Mouse (Mus musculus) embryonic stem cell, embryonic (primary cell): ENCODE measurements around the gene Trp53tg5.

Experiments
- CTCF ChIA-PET, 4 experiments: fragments of 300-600 bp in 2 of 4; fragments of 350-600 bp in 2 of 4; sonication (Branson Sonifier 250); formaldehyde crosslinking; loops; one replicate each; lab custom pipeline; 2022; ENCODE audit warnings: inconsistent platforms in 2 of 4; lab: Charles Lee
- POLR2A ChIA-PET, 4 experiments: fragments of 300-600 bp in 2 of 4; fragments of 350-600 bp in 2 of 4; sonication (Branson Sonifier 250); formaldehyde crosslinking; loops; one replicate each; lab custom pipeline; 2022; ENCODE audit warnings: antibody characterized with exemption in 4 of 4, inconsistent platforms in 1 of 4; lab: Charles Lee

Gene Trp53tg5

DNA sequence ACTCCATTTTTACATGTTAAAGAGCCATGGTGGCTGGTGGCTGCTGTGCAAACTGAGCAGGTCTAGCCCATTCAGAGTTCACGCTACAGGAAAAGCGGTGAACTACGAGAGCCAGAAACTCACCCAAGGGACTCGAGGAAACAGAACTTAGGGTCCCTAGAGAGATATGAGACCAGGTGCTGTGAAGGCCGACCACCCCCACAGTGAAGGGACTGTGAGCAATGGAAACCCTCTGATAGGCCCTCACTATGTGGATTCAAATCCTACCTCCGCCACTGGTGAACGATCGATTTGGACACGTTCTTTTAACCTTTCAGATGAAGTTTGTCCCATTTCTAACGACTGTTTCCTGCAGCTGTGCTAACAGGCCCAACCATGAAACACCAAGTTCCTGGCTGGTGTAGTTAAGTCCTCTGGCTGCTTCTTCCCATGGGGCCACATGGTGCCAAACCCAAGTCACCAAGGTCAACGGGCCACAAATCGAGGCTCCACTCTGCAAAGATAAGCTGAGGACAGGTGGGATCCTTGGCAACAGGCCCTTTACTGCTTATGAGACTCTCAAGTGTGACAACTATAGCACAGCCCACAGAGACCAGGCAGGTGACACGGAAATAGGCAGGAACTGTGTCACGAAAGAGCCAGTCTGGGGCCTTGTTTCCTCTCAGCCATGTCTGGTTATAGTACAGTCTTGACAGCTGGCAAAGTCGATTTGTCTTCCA lies 50.7 kb downstream of the Trp53tg5 start:
- CTCF ChIA-PET, result interaction anchor here in 3 of 4 experiments (0.7 to 1.5 kb wide), 4 partner anchors 9 to 170 kb away, joined by 3 to 4 read pairs (median 4); no protein-coding TSS in a partner anchor
- POLR2A ChIA-PET, result interaction anchor here in 3 of 4 experiments (1.0 to 25.2 kb wide), 8 partner anchors 10 to 127 kb away, joined by 3 to 985 read pairs (median 6); partner anchors contain the start of genes Sdc4 (in 3 of the 3), Gm20458 (in 1 of the 3) and Sys1 (in 1 of the 3)

DNA sequence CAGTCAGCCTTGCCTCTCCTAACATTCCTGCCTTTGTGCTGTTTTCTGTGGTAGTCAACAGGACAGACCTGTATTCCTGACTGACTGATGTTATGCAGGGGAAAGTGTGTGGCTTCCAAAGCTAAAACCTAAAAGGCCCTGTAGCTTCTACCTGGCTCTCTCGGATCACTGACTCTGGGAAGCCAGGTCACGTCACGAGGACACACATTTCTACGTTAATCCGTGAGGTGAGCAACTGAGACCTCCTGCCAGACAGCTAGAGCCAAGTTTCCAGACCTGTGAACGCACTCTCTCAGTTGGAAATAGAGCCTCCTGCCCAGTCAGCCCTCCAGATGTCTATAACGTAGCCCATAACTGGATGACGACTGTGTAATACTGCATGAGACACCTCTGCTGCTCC lies 51.5 kb downstream of the Trp53tg5 start:
- ChIA-PET POLR2A (interaction anchor here in 3 of 4 experiments (1.3 to 25.2 kb wide), 4 partner anchors 20 to 34 kb away, joined by 4 to 985 read pairs (median 183); partner anchors contain the start of genes Sdc4 (in 3 of the 3), Gm20458 (in 1 of the 3) and Sys1 (in 1 of the 3)), CTCF (interaction anchor here in 2 of 4 experiments (0.7 to 1.4 kb wide), 3 partner anchors 11 to 48 kb away, joined by 3 read pairs; no protein-coding TSS in a partner anchor)

DNA sequence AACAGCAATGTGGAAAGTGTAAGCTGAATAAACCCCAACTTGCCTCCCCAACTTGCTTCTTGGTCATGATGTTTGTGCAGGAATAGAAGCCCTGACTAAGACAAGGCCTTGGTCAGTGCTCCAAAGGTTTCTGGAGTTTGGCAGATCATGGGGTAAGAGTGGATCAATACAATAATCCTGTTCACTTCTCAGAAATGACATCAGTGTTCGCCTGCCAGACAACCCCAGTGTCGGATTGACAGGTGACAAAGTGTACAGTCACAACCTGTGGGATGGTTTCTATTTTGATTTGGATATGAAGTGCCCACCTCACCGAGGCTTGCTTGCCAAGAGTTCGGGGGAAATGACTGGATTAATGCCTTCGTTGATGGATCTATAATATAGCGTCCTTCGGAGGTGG lies 52.2 kb downstream of the Trp53tg5 start:
- CTCF ChIA-PET, result interaction anchor here in 2 of 4 experiments (1.2 to 1.4 kb wide), 2 partner anchors 14 to 49 kb away, joined by 3 read pairs; no protein-coding TSS in a partner anchor
- POLR2A ChIA-PET, result interaction anchor here in 3 of 4 experiments (1.4 to 25.2 kb wide), 3 partner anchors 9 to 23 kb away, joined by 3 to 985 read pairs (median 145); partner anchors contain the start of genes Sdc4 (in 2 of the 3), Gm20458 (in 1 of the 3) and Sys1 (in 1 of the 3)
